In the genomic region with DNA sequence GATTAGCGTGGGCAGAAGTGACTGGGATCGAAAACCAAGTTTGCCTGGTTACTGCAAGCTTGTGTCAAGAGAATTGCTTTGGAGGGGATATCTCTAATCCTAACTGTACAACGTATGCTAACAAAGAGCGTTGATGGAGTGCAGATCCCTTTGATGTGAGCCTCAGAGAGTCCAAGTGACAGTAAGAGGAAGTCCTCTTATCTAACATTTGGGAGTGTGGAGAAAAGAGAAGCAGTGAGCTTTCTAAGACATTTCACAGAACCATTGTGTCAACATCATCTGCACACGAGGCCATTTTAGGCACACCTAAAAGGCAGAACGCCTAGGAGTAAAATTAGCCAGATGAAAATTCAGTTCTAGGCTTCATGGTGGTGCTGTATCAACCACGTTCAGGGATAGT, we compare ENCODE assay signal across 25 mouse cellular contexts. TPM values are rescaled to one million over a fixed set of nuclear protein-coding genes. Genes with fewer than 3 reads are reported as not detected.
DNase-seq lines count a peak whose midpoint lies in the region; ATAC-seq and TF ChIP-seq lines count a peak whose summit lies in the region.
"Had no signal": no experiment of that assay in that cellular context is flagged by ENCODE, and none has a peak within 500 bp of the region (broad histone marks: within the 10 kb centered on the region; RNA-seq: fewer than 3 reads in every experiment).

No protein-coding gene starts in this region.

- H3K27me3 ChIP-seq in heart, embryonic 12.5 days (replicated peaks) = 0 out of 2 replicates have a peak, but pooled peaks cover 4% of the 10 kb centered on the region
- no peaks in the 10 kb centered on the region; a peak in 1 of 4 replicates for H3K27me3 ChIP-seq in MEL (ENCODE audit: control insufficient read depth in 1 of 2, insufficient read depth in 2 of 2, low read length in 2 of 2)
- H3K27me3 ChIP-seq: CH12.LX; embryonic facial prominence, embryonic 13.5 days; embryonic facial prominence, embryonic 15.5 days had no signal

- H3K27ac ChIP-seq in heart, embryonic 12.5 days (ENCODE audit: poor library complexity, severe bottlenecking) = peak overlapping the region; percentile 44; the same call in 1 of the 2 replicates
- peak overlapping the region; percentile 67 for H3K27ac ChIP-seq in MEL (ENCODE audit: control insufficient read depth, low read depth, low read length)
- H3K27ac ChIP-seq: embryonic facial prominence, embryonic 13.5 days; embryonic facial prominence, embryonic 15.5 days had no signal

- H3K36me3 ChIP-seq in heart, embryonic 12.5 days = no peaks in the 10 kb centered on the region
- peaks cover 0 to 20% of the 10 kb centered on the region in 2 experiments; a peak in 2 of 4 replicates for H3K36me3 ChIP-seq in MEL (ENCODE audit: control insufficient read depth in 1 of 2, insufficient read depth in 2 of 2, low read length in 2 of 2)
- H3K36me3 ChIP-seq: embryonic facial prominence, embryonic 13.5 days; embryonic facial prominence, embryonic 15.5 days; G1E had no signal

- H3K79me2 ChIP-seq in MEL (ENCODE audit: control insufficient read depth, insufficient read depth, low read length, poor library complexity) = no peaks in the 10 kb centered on the region; the same call in 1 of the 2 replicates

- H3K9ac ChIP-seq in heart, embryonic 12.5 days = no peak overlapping the region
- peak overlapping the region; percentile 35 for H3K9ac ChIP-seq in MEL (ENCODE audit: control insufficient read depth, low read depth, low read length, poor library complexity, severe bottlenecking)
- H3K9ac ChIP-seq: embryonic facial prominence, embryonic 13.5 days; embryonic facial prominence, embryonic 15.5 days had no signal

- peak; percentile 60 to 84; a peak in 3 of 4 replicates for TF ChIP-seq EP300 in MEL (IDR thresholded peaks at IDR 0.05; ENCODE audit: low read depth in 1 of 2, low read length in 2 of 2)

- TF ChIP-seq POLR2A in MEL (IDR thresholded peaks at IDR 0.05; ENCODE audit: control insufficient read depth in 1 of 2, insufficient read depth in 1 of 2, low read depth in 1 of 2, low read length in 2 of 2, poor library complexity in 1 of 2) = no peak

- intact Hi-C loops in heart, postnatal 14 days (cut with DNase I) = no loop called here

- ATAC-seq in heart, embryonic 12.5 days (ENCODE audit: insufficient number of reproducible peaks, low FRiP score) = no peak
- no peak for ATAC-seq in megakaryocyte progenitor cell, adult 5-6 weeks (replicated peaks; ENCODE audit: poor library complexity)
- ATAC-seq: CD4-positive, CD25-positive, alpha-beta regulatory T cell, adult 4 months; forebrain, embryonic 14.5 days; forebrain, embryonic 16.5 days had no signal

- 8% methylated on average over 7 of the region's 7 CpGs for WGBS in heart, embryonic 12.5 days

- H3K9me3 ChIP-seq in heart, embryonic 12.5 days (replicated peaks) = no peaks in the 10 kb centered on the region
- no peaks in the 10 kb centered on the region for H3K9me3 ChIP-seq in MEL (replicated peaks; ENCODE audit: insufficient read depth, low read length)
- H3K9me3 ChIP-seq: embryonic facial prominence, embryonic 13.5 days; embryonic facial prominence, embryonic 15.5 days; G1E had no signal

- TF ChIP-seq RAD21 in MEL (IDR thresholded peaks at IDR 0.05; ENCODE audit: low read depth, low read length) = no peak

- no peak overlapping the region for H3K4me3 ChIP-seq in heart, embryonic 12.5 days
- no peak overlapping the region for H3K4me3 ChIP-seq in MEL (ENCODE audit: control insufficient read depth in 1 of 2, insufficient read depth in 1 of 2, low read depth in 2 of 2, low read length in 2 of 2)
- H3K4me3 ChIP-seq: embryonic facial prominence, embryonic 13.5 days; embryonic facial prominence, embryonic 15.5 days; erythroblast, embryonic 14.5 days had no signal

- no peak for TF ChIP-seq CTCF in MEL (IDR thresholded peaks at IDR 0.05 in 2 of 3, conservative IDR thresholded peaks at IDR 0.05 in 1 of 3; ENCODE audit: control insufficient read depth in 1 of 3, insufficient read depth in 1 of 3, low read depth in 2 of 3, low read length in 3 of 3, poor library complexity in 1 of 3, severe bottlenecking in 1 of 3)

- no peak overlapping the region for H3K4me2 ChIP-seq in heart, embryonic 12.5 days
- H3K4me2 ChIP-seq: embryonic facial prominence, embryonic 13.5 days; embryonic facial prominence, embryonic 15.5 days had no signal

- H3K4me1 ChIP-seq in heart, embryonic 12.5 days (replicated peaks) = peaks cover 15% of the 10 kb centered on the region
- H3K4me1 ChIP-seq in MEL (ENCODE audit: control insufficient read depth in 1 of 2, insufficient read depth in 2 of 2, low read length in 2 of 2) = peaks cover 7 to 19% of the 10 kb centered on the region in 2 experiments

- peak; percentile 18 for DNase-seq in embryo, embryonic 10 days (ENCODE audit: low spot score)
- DNase-seq in embryo, embryonic 9.5 days (ENCODE audit: extremely low spot score) = no peak
- no peak for DNase-seq in heart, postnatal 14 days
- DNase-seq in MEL (ENCODE audit: low read depth, low spot score) = peak; percentile 88
- DNase-seq in MN1 (ENCODE audit: low spot score) = peak; percentile 66
- DNase-seq in adrenal gland, postnatal 36 days = no peak
- DNase-seq: adrenal gland, adult 2 months; adrenal gland, postnatal 10 days; adrenal gland, postnatal 25 days; B cell, adult 2 months; cerebellum, adult 11-12 months; cerebellum, adult 2 months; cerebellum, adult 9-10 months; cerebellum, postnatal 10 days; cerebellum, postnatal 25 days had no signal

TF ChIP-seq in MEL, 35 proteins besides CTCF, POLR2A, EP300 and RAD21 (continues in another document):
- TF ChIP-seq KAT2A (conservative IDR thresholded peaks at IDR 0.05; ENCODE audit: low read depth, low read length) (no peak), E2F4 (IDR thresholded peaks at IDR 0.05; ENCODE audit: borderline replicate concordance, low read depth, low read length) (no peak), MYC (IDR thresholded peaks at IDR 0.05; ENCODE audit: low read depth, low read length) (peak; percentile 89; the same call in 1 of the 2 replicates), POLR2AphosphoS2 (IDR thresholded peaks at IDR 0.05; ENCODE audit: low read length) (no peak), SIN3A (IDR thresholded peaks at IDR 0.05; ENCODE audit: low read length) (peak; percentile 80), POLR2AphosphoS5 (IDR thresholded peaks at IDR 0.05; ENCODE audit: borderline replicate concordance, low read depth, low read length) (no peak), MAZ (IDR thresholded peaks at IDR 0.05; ENCODE audit: low read depth, low read length) (no peak), MYB (IDR thresholded peaks at IDR 0.05; ENCODE audit: low read depth, low read length) (no peak), ZMIZ1 (IDR thresholded peaks at IDR 0.05; ENCODE audit: low read depth, low read length) (no peak), ZC3H11A (IDR thresholded peaks at IDR 0.05; ENCODE audit: low read depth, low read length) (no peak), CHD2 (IDR thresholded peaks at IDR 0.05; ENCODE audit: low read length) (no peak), ZNF384 (IDR thresholded peaks at IDR 0.05; ENCODE audit: low read depth, low read length) (no peak), TBP (IDR thresholded peaks at IDR 0.05; ENCODE audit: low read depth, low read length) (peak; percentile 70), SMC3 (IDR thresholded peaks at IDR 0.05; ENCODE audit: low read depth, low read length) (no peak), TCF12 (IDR thresholded peaks at IDR 0.05; ENCODE audit: low read depth, low read length) (0 out of 2 replicates have a peak, but pooled peaks have one; percentile 10), NRF1 (IDR thresholded peaks at IDR 0.05; ENCODE audit: insufficient read depth, low read depth, low read length, poor library complexity, severe bottlenecking) (no peak), TAL1 (IDR thresholded peaks at IDR 0.05; ENCODE audit: low read length) (no peak), MAX (IDR thresholded peaks at IDR 0.05; ENCODE audit: low read length) (peak; percentile 87), MAFK (IDR thresholded peaks at IDR 0.05; ENCODE audit: borderline replicate concordance, low read depth, low read length) (no peak), RCOR1 (IDR thresholded peaks at IDR 0.05; ENCODE audit: low read depth, low read length) (peak; percentile 63), GATA1 (IDR thresholded peaks at IDR 0.05; ENCODE audit: low read depth, low read length) (peak; percentile 87), HCFC1 (IDR thresholded peaks at IDR 0.05; ENCODE audit: low read depth, low read length) (peak; percentile 36; the same call in 1 of the 2 replicates), JUND (IDR thresholded peaks at IDR 0.05; ENCODE audit: low read depth, low read length) (no peak), MEF2A (IDR thresholded peaks at IDR 0.05; ENCODE audit: extremely low read depth, insufficient replicate concordance, low read depth, low read length, poor library complexity, severe bottlenecking) (no peak), USF2 (IDR thresholded peaks at IDR 0.05; ENCODE audit: borderline replicate concordance in 1 of 2, insufficient read depth in 1 of 2, low read depth in 1 of 2, low read length in 2 of 2) (no peak), MXI1 (IDR thresholded peaks at IDR 0.05; ENCODE audit: low read depth, low read length) (peak; percentile 67; the same call in 1 of the 2 replicates), ELF1 (IDR thresholded peaks at IDR 0.05; ENCODE audit: low read depth, low read length) (0 out of 2 replicates have a peak, but pooled peaks have one; percentile 23), ZKSCAN1 (IDR thresholded peaks at IDR 0.05; ENCODE audit: low read depth, low read length) (no peak), CHD1 (IDR thresholded peaks at IDR 0.05; ENCODE audit: low read depth, low read length) (no peak), ETS1 (IDR thresholded peaks at IDR 0.05; ENCODE audit: low read depth, low read length) (peak; percentile 65), UBTF (IDR thresholded peaks at IDR 0.05; ENCODE audit: borderline replicate concordance, insufficient read depth, low read depth, low read length) (no peak), GABPA (IDR thresholded peaks at IDR 0.05; ENCODE audit: low read depth, low read length) (no peak), BHLHE40 (IDR thresholded peaks at IDR 0.05; ENCODE audit: borderline replicate concordance, low read depth, low read length) (peak; percentile 7; the same call in 1 of the 2 replicates)

RNA-seq across cellular contexts. Expression of gene Smpd3, which starts 5.0 kb away (rescaled TPM):
- 2.5 and 2.8 TPM in 2 replicates for polyA plus RNA-seq in heart, embryonic 12.5 days (2016; fragmentation: Nextera tagmentation; extraction: Ambion mirVana)
- total RNA-seq in heart, postnatal 14 days (2021) = 1 to 10 TPM; 5.3 to 5.6 TPM
- 0.04 and 0.07 TPM in 2 replicates for total RNA-seq in MEL (2012; rRNA removed)
- under 1 TPM in 1 of 2 experiments, not detected in 1; 0.08 TPM for polyA plus RNA-seq in MEL (2012; ENCODE audit: insufficient read depth in 1 of 2, insufficient read length in 2 of 2, low read depth in 1 of 2, low replicate concordance in 2 of 2, missing spikeins in 1 of 2)
- 10 to 100 TPM in 1 of 2 experiments, 1 to 10 TPM in 1; 9.2 to 11.8 TPM for total RNA-seq in adrenal gland, postnatal 36 days (2021)
- total RNA-seq in megakaryocyte progenitor cell, adult 5-6 weeks (2015) = not detected in 2 replicates
- not detected in 2 replicates for total RNA-seq in megakaryocyte progenitor cell, adult 5-6 weeks (2017)
- total RNA-seq: G1E had no signal
- polyA plus RNA-seq: erythroblast, embryonic 14.5 days; G1E had no signal

Comparison
In these comparisons a context has a peak if more than half of its experiments do, and no peak if none do; other contexts are left out.
1. DNase-seq: peak in embryo, embryonic 10 days (single experiment), MEL (single experiment) and MN1 (single experiment); none in embryo, embryonic 9.5 days (single experiment), heart, postnatal 14 days (0 of 2) and adrenal gland, postnatal 36 days (0 of 2).